10 mouse cellular contexts compared by ENCODE assay signal in genomic region chr11:65495034-65495433, GRCm38 (mm10).
DNase-seq lines count a peak whose midpoint lies in the region; ATAC-seq and TF ChIP-seq lines count a peak whose summit lies in the region.
"Had no signal": no experiment of that assay in that cellular context is flagged by ENCODE, and none has a peak within 500 bp of the region (broad histone marks: within the 10 kb centered on the region; RNA-seq: fewer than 3 reads in every experiment).

No protein-coding gene starts in this region.

- ATAC-seq in heart, embryonic 12.5 days (ENCODE audit: insufficient number of reproducible peaks, low FRiP score), result no peak
- ATAC-seq in hindbrain, postnatal 0 days, result no peak
- ATAC-seq in limb, embryonic 14.5 days (ENCODE audit: low FRiP score, low read depth), result no peak
- no peak for ATAC-seq in erythroblast, adult 5-6 weeks (replicated peaks; ENCODE audit: low FRiP score, poor library complexity, severe bottlenecking)
- ATAC-seq: forebrain, embryonic 14.5 days had no signal

- no peaks in the 10 kb centered on the region for H3K27me3 ChIP-seq in heart, embryonic 12.5 days (replicated peaks)
- H3K27me3 ChIP-seq in hindbrain, postnatal 0 days (ENCODE audit: insufficient read depth, low read length), result no peaks in the 10 kb centered on the region
- no peaks in the 10 kb centered on the region; the same call in 1 of the 2 replicates for H3K27me3 ChIP-seq in limb, embryonic 14.5 days (ENCODE audit: control insufficient read depth, insufficient read depth, low read length)

- no peaks in the 10 kb centered on the region for H3K36me3 ChIP-seq in heart, embryonic 12.5 days
- H3K36me3 ChIP-seq in hindbrain, postnatal 0 days (ENCODE audit: insufficient read depth, low read length), result no peaks in the 10 kb centered on the region
- no peaks in the 10 kb centered on the region for H3K36me3 ChIP-seq in limb, embryonic 14.5 days (ENCODE audit: control insufficient read depth, insufficient read depth, low read length)

- 19% methylated on average over 11 of the region's 11 CpGs for WGBS in heart, embryonic 12.5 days
- 19% methylated on average over 11 of the region's 11 CpGs for WGBS in hindbrain, postnatal 0 days
- 11% methylated on average over 11 of the region's 11 CpGs for WGBS in limb, embryonic 14.5 days

- H3K9ac ChIP-seq in heart, embryonic 12.5 days, result no peak overlapping the region
- no peak overlapping the region for H3K9ac ChIP-seq in hindbrain, postnatal 0 days (replicated peaks; ENCODE audit: low read length)
- no peak overlapping the region for H3K9ac ChIP-seq in limb, embryonic 14.5 days (ENCODE audit: low read depth, low read length, severe bottlenecking)

- H3K4me1 ChIP-seq in heart, embryonic 12.5 days (replicated peaks), result peaks cover 10% of the 10 kb centered on the region; the same call in 1 of the 2 replicates
- H3K4me1 ChIP-seq in hindbrain, postnatal 0 days (ENCODE audit: insufficient read depth, low read length), result no peaks in the 10 kb centered on the region
- H3K4me1 ChIP-seq in limb, embryonic 14.5 days (ENCODE audit: control insufficient read depth, insufficient read depth, low read length), result 0 out of 2 replicates have a peak, but pooled peaks cover 4% of the 10 kb centered on the region

- H3K4me3 ChIP-seq in heart, embryonic 12.5 days, result no peak overlapping the region
- no peak overlapping the region for H3K4me3 ChIP-seq in hindbrain, postnatal 0 days (ENCODE audit: low read length)
- no peak overlapping the region for H3K4me3 ChIP-seq in limb, embryonic 14.5 days (replicated peaks; ENCODE audit: low read length)

- no peak for TF ChIP-seq CTCF in hindbrain, postnatal 0 days (IDR thresholded peaks at IDR 0.05; ENCODE audit: low read depth)

- no peak for DNase-seq in heart, adult 8-10 months (ENCODE audit: low spot score)
- DNase-seq in adrenal gland, postnatal 14 days, result peak; percentile 71
- peak; percentile 17 for DNase-seq in hindbrain, postnatal 0 days (ENCODE audit: low spot score)
- DNase-seq in limb, embryonic 14.5 days (ENCODE audit: low spot score), result peak; percentile 9
- no peak for DNase-seq in Muller cell, postnatal 12 days (ENCODE audit: inconsistent ontology term)
- DNase-seq in frontal cortex, postnatal 25 days (ENCODE audit: low spot score in 2 of 2), result no peak
- DNase-seq: liver had no signal

- TF ChIP-seq POLR2A in limb, embryonic 14.5 days (IDR thresholded peaks at IDR 0.05; ENCODE audit: borderline replicate concordance, extremely low read depth, insufficient read depth, insufficient read length), result no peak

- H3K4me2 ChIP-seq in heart, embryonic 12.5 days, result peak overlapping the region; percentile 42; the same call in 1 of the 2 replicates
- no peak overlapping the region for H3K4me2 ChIP-seq in hindbrain, postnatal 0 days (ENCODE audit: low read depth, low read length)
- H3K4me2 ChIP-seq in limb, embryonic 14.5 days (replicated peaks; ENCODE audit: low read depth, low read length, severe bottlenecking), result 0 out of 2 replicates have a peak overlapping the region, but pooled peaks have one; percentile 13

- no peak overlapping the region for H3K27ac ChIP-seq in heart, embryonic 12.5 days (ENCODE audit: poor library complexity, severe bottlenecking)
- H3K27ac ChIP-seq in hindbrain, postnatal 0 days, result no peak overlapping the region
- no peak overlapping the region for H3K27ac ChIP-seq in limb, embryonic 14.5 days (replicated peaks; ENCODE audit: low read depth, low read length)

- H3K9me3 ChIP-seq in heart, embryonic 12.5 days (replicated peaks), result no peaks in the 10 kb centered on the region
- H3K9me3 ChIP-seq in hindbrain, postnatal 0 days (ENCODE audit: low read length), result no peaks in the 10 kb centered on the region
- H3K9me3 ChIP-seq in limb, embryonic 14.5 days (ENCODE audit: control insufficient read depth, low read length), result no peaks in the 10 kb centered on the region

Comparison
In these comparisons a context has a peak if more than half of its experiments do, and no peak if none do; other contexts are left out.
1. DNase-seq: peak in adrenal gland, postnatal 14 days (single experiment), hindbrain, postnatal 0 days (single experiment) and limb, embryonic 14.5 days (single experiment); none in heart, adult 8-10 months (single experiment), Muller cell, postnatal 12 days (single experiment) and frontal cortex, postnatal 25 days (0 of 2).